Mouse (Mus musculus) ovary, postnatal 10 days (tissue): ENCODE results near the gene Evpl.
"Not testable (repeated sequence)": the region's sequence is repeated elsewhere in the genome, so short reads cannot be mapped to it uniquely, and the experiment has no call there.

ENCODE experiments used
- DNase-seq: peaks from one replicate; pipeline ENCODE4 v3.0.0; 2022; ENCODE audit warnings: low spot score

Evpl gene

DNA sequence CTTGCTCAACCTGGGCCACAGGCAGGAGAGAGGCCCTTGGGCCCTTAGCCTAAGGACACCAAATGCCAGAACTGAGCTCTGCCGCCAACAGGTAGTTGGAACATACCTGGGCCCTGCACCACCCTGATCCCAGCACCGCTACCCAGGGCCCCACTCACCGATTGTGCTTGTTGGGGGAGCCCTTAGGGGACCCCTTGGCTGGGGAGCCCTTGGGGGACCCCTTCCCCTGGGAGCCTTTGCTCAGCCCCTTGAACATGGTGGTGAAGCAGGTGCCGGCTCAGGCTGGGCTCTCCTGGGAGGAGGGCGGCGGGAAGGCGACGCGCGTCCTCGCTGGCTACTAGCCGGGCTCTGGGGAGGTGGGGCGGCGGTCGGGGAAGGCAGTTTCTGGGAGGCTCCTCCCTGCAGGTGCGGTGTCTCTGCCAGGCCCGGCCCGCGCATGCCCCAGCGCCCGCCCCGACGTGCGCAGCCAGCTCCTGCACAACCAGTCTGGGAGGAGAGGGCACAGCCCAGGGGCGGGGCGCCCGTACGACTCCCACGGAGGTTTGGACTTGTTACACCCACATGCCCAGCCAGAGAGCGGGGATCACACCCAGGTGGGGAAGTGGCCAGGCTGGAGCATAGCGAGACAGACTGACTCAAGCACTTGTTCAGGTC lies at the start of gene Evpl:
Gene Evpl (minus strand): TSS at position 336 of the 654 bp plus-strand sequence.
- peak; percentile 39 for DNase-seq

- DNase-seq, result no peak
Observed at GRCm38 (mm10) chr11:116287351-116287750, 49.5 kb upstream of the Evpl start.

DNA sequence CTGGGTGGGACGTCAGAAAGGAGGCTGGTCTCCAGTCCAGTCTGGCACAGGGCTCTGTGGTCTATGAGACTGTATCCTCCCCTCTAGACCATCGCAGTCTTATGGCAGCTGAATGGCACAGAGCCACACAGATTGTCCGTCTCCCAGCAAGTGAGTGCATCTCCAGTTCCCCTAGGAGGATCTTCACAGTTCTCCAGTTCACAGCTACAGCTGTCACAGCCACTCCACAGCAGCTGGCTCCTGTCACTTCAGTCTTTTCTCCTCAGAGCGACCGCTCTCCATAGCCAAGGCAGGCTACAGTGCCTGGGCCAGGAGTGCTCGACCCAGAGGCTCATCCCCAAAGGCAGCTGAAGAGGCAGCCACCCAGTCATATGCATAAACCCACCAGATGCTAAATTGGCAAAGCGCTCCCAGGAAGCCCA lies 47.9 kb upstream of the Evpl start:
- no peak for DNase-seq

DNA sequence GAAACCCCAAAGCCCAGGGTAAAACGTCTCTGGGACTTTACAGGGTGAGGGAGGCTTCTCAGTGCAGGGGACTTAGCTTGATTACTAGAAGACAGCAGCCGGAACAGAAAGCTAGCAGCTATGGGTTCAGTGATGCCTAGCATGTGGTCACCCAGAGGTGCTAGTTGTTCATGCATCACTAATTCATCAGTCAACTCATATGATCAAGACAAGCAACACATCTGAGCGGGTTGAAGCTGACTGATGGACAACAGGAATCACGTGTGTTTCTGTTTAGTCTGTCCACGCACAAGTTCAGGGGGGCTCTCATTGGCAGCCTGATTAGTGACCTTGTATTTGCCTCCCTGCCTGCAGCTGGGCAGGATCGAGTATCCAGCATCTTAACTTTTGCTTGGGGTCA lies 46.1 kb upstream of the Evpl start:
- DNase-seq, result no peak

DNA sequence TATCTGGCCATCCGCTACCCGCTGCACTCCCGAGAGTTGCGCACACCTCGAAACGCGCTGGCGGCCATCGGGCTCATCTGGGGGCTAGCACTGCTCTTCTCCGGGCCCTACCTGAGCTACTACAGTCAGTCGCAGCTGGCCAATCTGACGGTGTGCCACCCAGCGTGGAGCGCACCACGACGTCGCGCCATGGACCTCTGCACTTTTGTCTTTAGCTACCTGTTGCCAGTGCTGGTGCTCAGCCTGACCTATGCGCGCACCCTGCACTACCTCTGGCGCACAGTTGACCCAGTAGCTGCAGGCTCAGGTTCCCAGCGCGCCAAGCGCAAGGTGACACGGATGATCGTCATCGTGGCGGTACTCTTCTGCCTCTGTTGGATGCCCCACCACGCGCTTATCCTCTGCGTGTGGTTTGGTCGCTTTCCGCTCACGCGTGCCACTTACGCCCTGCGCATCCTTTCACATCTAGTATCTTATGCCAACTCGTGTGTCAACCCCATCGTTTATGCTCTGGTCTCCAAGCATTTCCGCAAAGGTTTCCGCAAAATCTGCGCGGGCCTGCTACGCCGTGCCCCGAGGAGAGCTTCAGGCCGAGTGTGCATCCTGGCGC lies 45.1 kb upstream of the Evpl start:
- no peak for DNase-seq

GRCm38 (mm10) chr11:116282089-116282488 lies 44.2 kb upstream of the Evpl start:
- no peak for DNase-seq

DNA sequence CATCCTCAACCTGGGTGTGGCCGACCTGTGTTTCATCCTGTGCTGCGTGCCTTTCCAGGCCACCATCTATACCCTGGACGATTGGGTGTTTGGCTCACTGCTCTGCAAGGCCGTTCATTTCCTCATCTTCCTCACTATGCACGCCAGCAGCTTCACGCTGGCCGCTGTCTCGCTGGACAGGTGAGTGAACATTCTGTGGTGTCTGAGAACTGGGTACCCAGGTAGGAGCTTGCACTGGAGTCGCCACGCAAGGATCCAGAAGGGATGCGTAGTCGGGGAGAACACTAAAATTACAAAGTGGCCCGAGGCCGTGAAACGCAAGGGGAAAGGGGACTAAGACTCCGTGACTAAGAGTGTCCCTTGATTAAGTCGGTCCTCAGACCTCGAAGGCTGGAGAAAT lies 43.8 kb upstream of the Evpl start:
- DNase-seq, result no peak

DNA sequence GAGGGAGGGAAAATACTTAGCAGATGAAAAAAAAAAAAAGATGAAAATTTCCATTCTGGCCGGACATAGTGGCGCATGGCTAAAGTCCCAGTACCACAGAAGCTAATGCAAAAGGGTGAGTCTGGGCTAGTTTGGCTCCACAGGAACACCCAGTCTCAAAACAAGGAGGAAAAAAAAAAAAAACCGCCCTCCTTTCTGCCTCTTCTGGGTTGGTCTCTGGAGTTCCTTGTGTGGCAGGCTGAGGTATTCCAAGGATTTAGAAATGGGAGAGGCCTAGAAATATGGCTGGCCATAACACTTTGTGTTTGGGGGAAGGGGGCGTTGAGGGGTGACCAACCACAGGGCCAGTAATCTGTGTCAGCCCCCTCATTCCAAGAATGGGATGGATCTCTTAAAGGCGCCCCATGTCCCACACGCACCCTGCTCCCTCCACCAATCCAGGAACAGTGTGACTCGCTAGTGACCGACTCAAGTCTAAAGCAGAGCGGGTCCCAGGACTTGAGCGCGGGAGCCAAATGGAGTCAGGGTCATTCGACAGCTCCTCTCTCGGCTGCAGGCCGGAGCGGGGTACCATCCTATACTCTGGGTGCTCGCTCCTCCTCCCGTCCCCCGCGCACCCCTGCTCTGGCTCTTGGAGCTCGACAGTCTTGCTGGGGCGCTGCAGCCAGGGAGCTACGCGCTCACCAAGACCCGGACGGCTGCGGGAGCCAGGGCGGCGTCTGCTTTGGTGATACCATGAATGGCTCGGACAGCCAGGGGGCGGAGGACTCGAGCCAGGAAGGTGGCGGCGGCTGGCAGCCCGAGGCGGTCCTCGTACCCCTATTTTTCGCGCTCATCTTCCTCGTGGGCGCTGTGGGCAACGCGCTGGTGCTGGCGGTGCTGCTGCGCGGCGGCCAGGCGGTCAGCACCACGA lies 43.1 kb upstream of the Evpl start, which contains the start of gene Galr2:
Gene Galr2 (plus strand): TSS at position 189 of the 913 bp plus-strand sequence.
- no peak for DNase-seq

DNA sequence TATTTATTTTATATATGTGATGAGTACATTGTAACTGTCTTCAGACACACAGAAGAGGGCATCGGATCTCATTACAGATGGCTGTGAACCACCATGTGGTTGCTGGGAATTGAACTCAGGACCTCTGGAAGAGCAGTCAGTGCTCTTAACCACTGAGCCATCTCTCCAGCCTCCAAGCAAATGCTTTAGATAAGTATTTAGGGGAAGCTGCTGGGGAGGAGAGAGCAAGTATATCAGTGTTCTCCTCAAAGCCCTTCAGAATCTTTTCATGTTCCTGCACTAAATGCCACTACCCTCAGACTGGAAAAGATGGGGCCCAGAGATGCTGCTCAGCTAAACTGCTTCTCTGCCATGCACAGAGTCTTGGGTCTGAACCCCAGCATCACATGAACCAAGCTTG lies 39.3 kb upstream of the Evpl start:
- not testable (repeated sequence) for DNase-seq

GRCm38 (mm10) chr11:116274045-116274666 lies 36.3 kb upstream of the Evpl start, which contains the start of gene Srp68:
Srp68 (minus strand) TSS chr11:116274217.
- peak; percentile 89 for DNase-seq

- DNase-seq, result no peak
Observed at GRCm38 (mm10) chr11:116273469-116274044, 35.7 kb upstream of the Evpl start.

GRCm38 (mm10) chr11:116272589-116273468 lies 35.0 kb upstream of the Evpl start:
- no peak for DNase-seq

DNA sequence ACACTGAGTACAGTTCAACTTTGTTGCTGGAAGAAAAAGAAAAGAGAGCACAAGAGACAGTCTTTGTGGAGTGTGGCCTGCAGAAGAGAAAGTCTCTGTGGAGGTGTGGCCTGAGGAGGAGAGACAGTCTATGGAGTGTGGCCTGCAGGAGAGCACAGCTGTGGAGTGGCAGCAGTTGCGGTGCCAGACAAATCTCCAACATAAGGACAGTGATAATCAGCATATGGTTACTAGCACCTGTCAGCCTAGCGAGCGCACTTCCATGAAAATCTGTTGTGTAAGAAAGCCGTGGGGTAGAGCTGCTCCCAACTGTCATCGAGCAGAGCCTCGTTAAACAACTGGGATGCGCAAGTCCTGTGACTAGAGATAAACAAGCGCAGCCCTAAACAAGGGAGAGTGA lies 31.7 kb upstream of the Evpl start:
- DNase-seq, result no peak

DNA sequence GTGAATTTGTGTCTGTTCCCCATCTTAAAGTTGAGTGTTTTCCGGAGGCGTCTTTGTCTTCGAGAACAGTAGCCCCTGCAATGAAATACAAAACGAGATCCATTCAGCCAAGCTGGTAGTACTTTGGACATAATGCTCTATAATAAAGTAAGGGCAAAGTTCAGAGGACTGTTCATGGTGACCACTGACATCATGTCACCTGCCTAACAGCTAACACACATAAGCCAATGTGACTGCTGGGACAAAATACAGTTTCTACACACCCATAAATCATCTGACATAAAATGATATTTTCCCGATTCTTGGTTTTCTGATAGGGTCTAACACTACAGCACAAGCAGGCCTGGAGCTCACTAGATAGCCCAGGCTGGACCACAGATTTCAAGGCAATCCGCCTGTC lies 30.4 kb upstream of the Evpl start:
- DNase-seq, result no peak

DNA sequence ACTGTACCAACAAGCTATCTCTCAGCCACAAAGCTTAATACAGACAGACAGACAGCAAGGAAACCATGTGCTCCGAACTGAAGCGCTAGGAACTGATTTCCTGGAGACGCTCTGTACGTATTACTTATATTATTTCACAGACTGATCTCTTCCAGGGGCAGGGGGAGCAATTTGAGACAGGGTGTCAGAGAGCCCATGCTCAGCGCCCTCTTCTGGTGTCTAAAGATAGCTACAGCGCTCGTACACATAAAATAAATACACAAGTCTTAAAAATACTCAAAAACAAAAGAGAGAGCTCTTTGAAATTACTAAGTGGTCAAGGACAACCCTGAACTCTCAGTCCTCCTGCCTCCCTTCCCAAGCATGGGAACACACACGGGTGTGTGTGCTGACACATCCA lies 29.8 kb upstream of the Evpl start:
- DNase-seq, result no peak

DNA sequence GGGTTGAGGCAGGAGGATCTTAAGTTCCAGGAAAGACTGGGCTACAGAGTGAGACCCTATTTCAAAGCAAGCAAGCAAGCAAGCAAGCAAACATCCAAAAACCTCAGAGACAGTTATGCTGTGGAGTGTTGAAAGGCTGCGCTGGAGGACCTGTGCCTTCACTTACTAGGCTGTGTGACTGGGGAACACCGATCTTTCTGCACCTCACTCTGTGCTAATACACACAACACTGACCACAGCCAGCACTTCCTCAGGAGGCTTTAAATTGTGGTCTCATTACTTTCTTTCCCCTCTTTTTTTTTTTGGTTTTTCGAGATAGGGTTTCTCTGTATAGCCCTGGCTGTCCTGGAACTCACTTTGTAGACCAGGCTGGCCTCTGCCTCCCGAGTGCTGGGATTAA lies 28.0 kb upstream of the Evpl start:
- DNase-seq, result no peak

DNA sequence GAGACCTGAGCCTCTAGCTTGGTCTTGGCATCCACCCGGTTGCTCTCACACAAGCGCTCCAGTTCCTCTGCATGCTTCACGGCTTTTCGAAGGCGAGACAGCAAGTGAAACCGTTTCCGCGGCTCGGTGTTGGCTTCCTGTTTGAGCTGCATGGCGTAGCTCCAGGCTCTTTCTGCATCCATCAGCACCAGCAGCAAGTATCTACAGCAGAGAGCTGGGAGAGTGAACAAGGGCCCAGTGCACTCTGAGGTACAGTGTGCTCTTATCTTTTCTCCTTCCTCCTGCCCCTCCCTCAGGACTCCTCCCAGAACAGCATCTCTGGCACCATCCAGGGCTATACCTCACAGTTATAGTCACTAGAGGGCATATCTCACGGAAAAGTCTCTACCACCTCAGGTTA lies 27.5 kb upstream of the Evpl start:
- no peak for DNase-seq

GRCm38 (mm10) chr11:116260259-116260658 lies 22.4 kb upstream of the Evpl start:
- DNase-seq, result no peak

GRCm38 (mm10) chr11:116259461-116259860 lies 21.6 kb upstream of the Evpl start:
- no peak for DNase-seq

- no peak for DNase-seq
Observed at GRCm38 (mm10) chr11:116255982-116256675, 18.3 kb upstream of the Evpl start.
